Mouse (Mus musculus) frontal cortex, postnatal 36 days (tissue): ENCODE results near the gene Egln1.
A peak's percentile ranks its signal among the peaks of the same experiment; 100 is the strongest.

Experiments
- DNase-seq, 2 experiments: peaks; one replicate each; pipeline ENCODE4 v3.0.0; 2022; ENCODE audit warnings: low spot score in 2 of 2

Egln1 gene

DNA sequence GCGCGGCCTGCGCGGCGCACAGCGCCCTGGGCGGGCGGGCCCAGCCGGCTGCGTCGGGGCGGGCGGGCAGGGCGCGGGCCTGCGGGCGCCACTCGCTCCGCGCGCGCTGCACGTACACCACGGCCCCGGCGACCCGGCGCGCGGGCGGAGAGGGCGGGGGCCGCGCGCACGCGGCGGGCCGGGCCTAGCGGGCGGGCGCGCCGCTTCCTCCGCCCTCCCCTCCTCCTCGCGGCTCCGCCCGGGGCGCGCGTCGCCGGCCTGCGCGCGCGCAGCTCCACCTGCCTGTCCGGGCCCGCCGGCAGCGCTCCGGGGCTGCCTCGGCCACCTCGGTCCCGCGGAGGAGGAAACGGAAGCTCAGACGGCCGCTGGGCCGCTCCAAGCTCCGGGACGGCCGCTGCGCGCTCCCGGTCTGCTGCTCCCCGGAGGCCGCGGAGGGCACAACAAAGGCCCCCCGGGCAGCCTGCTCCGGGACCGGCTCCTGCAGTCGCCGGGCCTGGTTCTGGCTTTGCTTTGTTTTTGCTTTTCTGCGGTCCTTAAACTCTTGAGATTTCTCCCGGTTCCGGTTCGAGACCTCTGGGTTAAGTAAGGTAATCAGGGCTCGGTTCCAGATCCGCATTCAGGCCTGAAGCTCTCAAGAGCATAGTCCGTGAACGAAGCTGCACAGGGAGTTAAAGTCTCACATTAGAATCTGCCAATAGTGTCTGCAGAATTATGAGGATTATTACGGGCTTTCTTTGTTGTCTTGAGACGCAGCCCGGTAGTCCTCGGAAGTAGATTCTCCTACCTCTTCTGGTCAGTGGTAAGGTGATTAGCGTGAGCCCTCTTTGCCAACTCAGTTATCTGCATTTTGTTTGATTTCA lies at the start of gene Egln1:
Gene Egln1, minus strand, starts transcription at position 116 of the 860 bp plus-strand sequence.
- peak; percentile 61 to 67 for DNase-seq

DNA sequence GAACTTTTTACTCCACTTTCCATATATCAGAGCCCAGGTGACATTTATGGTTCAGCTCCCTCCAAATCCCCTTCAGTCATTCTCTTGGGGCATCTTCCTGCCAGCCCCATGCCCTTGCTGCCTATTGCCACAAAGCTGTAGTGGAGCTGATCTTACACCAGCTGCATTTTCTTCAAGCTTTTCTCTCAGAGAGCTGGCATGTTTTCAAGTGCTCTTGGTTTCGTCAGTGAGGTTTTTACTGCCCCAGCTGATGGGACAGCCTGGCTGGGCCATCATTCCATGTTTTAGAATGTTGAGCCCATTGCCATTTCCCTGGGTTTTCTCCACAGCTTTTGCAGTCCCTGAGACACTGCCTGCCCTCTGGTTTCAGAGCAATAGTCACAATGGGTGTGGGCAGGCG lies 46.7 kb upstream of the Egln1 start:
- peak in 1 of 2 experiments; percentile 7 for DNase-seq

- no peak for DNase-seq
These were observed 42.5 kb upstream of the Egln1 start for GRCm38 (mm10) chr8:124991668-124991926.

DNA sequence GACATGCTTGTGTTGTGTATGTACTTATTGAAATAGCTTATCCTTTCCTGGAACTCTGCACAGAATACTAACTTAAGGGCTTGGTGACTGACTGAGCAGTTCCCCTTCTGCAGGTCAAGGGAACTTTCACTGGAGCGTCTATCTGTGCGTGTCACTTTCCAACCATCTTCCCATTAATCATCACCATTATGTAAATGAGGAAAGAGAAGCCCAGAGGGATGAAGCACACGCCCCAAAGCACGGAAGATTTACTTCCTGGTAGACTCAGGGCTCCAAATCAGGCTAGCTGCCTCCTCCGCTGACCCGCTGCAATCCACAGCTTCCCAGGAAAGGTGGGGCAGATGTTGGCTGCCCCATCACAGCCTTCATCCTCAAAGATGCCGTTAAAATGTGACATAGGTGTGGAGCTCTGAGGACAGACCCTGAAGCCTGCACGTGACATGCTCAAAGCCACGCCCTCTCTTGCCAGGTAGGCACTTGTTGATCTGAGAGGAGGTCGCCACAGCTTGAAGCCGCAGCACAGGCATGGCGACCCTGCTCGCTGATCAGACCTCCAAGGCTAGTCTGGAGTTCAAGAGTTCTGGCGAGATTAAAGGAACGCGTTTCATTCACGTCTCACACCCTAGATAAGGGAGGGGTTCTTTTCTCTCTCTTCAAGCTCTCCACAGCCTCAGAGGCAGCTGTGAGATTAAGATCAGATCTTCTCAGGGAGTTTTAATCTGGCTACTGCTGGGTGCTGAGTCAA lies 42.0 kb upstream of the Egln1 start:
- DNase-seq: no peak

- no peak for DNase-seq
These were observed 31.7 kb upstream of the Egln1 start for GRCm38 (mm10) chr8:124980828-124981227.

DNA sequence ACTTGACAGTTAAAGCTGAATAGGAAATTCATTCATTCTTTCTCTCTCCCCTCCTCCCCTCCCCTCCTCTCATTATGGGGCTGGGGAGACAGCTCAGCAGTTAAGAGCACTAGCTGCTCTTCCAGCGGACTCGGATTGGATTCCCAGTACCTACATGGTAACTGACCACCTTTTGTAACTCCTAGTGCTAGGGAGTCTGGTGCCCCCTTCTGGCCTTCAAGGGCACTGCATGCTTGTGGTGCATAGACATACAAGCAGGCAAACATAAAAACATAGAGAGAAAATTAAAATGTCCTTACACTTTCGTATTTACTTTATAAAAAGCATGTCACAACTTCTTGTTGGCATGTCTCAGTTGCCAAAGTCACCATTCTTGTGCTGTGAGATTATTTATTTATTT lies 30.9 kb upstream of the Egln1 start:
- no peak for DNase-seq

GRCm38 (mm10) chr8:124978026-124978425 lies 28.9 kb upstream of the Egln1 start:
- no peak for DNase-seq

- DNase-seq: no peak
These were observed 27.1 kb upstream of the Egln1 start for GRCm38 (mm10) chr8:124976211-124976610.

DNA sequence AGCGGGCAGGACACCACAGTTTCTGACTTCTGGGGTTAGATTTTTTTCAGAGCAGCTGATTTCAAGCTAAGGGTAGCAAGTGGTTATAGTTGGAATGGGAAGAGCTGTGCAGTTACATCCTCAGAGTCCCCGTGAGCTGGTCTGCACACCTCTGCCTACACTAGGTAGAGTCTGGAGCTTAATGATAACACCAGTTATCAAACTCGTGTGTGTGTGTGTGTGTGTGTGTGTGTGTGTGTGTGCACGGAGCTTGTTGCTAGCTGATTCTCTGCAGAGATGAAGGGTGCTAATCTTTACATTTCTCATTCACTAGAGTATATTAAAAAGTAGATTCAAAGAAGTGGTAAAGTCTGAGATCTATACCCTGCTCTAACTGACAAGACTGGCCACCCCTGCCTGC lies 25.1 kb upstream of the Egln1 start:
- DNase-seq: no peak

DNA sequence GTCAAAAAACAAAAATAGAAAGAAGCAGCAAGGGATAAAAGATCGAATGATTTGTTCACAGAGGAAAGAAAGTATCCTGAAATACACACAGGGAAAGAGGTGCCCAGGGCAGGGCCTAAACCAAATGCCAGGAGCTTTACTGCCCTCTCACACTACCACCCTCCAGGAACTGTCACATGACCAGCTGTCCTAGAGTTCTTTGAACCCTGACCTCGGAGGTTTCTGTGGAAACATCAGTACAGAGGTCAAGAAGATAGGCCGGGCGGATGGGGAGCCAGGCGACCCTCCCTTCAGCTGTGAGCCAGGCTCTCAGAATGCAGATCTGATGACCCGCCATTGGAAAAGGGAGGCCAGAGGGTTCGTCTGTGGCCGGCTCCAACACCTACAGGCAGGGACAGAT lies 24.1 kb upstream of the Egln1 start:
- DNase-seq: no peak

DNA sequence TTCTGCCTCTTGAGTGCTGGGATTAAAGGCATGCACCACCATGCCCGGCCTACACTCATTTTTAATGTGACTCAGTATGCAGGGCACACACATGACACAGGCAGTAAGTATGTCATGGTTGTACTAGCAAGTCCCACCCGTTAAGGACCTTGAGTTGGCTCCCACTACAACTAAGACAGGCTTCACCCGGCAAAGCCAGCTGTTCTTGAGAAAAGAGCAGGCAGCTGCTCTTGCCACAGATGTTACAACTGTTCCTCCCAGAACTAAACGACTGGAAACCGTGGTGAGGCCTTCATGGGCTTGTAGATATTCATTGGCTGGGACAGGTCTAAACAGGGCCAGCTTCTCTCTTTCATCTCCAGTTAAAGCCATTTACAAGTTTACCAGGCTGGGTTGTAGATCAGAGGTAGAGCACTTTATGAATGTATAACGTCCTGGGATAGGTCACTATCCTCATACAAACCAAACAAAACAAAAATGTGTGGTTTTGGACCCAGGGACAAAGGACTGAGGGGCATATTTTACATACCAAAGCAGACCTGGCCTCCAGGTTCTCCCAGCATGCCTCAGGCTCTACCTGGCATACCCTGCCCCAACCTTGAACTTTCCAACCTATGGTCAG lies 21.3 kb upstream of the Egln1 start:
- no peak for DNase-seq

DNA sequence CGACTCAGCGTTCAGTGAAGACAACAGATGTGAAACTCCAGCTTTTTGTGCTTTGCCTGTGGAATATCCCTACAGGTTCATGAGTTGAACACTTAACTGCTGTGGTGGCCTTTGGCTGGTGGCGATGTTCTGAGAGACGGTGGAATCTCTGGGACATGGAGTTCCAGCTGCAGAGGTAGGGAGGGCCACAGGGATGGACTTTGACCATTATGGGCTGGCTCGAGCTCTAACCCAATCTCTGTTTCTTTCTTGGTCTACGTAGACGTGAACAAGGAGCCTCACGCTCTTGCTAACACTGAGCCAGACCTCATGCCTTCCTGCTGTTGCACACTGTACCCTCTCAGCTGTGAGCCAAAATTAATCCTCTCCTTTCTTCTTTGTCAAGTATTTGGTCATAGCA lies 15.8 kb upstream of the Egln1 start:
- no peak for DNase-seq

DNA sequence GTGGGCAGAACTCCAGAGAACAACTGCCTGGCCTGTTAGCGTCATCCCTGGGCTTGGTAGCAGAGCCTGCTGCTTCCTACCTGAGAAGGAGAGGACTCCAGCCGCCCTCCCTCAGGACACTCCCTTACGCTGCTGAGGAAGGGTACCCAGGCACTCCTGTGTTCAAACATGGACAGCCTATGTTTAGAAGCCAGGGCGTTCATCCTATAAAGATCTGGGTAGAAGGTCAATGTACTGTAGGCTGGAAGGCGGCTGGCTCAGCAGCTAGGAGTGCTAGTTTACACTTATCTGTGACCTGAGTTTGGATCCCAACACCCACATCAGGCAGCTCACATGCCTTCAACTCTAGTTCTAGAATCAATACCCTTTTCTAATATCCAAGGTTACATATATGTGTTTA lies 14.1 kb upstream of the Egln1 start:
- no peak for DNase-seq

DNA sequence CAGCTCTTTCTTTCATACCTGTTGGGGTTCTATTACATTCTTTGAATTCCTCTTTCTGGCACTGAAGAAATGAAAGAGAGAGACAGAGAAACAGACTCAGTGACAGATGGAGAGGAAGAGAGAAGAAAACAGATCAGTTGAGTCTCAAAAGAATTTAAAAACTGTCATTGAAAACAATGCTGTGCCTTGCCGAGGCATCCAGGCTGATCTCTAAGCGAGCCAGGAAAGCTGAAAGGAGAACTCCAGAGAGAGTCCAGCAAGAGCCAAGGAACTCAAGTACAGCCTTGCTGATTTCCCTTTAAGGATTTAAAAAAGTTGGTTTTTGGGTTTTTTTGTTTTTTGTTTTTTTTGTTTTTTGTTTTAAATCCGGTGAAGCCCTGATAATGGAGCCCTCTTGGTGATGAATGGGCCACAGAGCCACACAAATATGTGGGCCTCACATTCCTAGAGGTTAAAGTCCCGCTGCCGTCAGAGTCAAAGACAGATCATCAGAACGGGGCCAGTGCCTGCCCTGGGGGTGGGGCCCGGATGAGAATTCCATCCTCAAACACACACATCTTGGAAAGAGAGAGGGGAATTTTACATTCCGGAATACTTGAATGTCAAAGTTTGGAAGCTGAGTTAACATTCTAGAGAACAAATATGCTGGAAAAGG lies 11.2 kb upstream of the Egln1 start:
- DNase-seq: no peak

DNA sequence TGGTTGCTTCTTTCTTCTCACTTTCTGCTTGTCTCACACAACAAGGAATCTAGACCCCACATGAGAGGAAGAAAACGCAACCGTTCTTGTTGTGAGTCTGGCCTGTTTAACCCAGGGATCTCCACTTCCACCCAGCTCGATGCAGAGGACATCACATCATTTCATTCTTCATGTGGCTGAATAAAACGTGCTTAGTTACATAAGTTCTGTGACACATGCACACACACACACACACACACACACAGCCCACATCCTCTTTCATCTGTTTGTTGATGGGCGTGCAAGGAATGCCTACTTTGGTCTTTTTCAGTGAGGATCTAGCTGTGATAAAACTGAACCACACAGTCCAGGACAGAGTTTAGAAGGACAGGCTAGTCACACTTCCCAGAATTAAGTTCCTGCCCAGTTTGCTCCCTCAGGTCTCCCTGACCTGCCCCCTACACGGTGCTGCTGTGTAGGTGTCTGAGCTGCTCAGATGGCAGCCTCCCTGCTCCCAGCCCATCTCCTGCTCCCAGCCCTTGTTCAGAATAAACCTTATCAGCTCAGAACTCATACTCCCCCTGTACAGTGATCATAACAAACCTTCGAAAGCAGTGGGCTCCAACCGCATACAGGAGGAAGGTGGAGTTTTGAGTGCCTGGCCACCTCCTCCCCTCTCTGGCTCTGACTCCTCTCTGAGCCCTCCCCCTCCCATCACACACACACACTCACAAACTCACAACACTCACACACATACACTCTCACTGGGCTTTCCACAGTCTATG lies 10.5 kb upstream of the Egln1 start:
- DNase-seq: no peak

DNA sequence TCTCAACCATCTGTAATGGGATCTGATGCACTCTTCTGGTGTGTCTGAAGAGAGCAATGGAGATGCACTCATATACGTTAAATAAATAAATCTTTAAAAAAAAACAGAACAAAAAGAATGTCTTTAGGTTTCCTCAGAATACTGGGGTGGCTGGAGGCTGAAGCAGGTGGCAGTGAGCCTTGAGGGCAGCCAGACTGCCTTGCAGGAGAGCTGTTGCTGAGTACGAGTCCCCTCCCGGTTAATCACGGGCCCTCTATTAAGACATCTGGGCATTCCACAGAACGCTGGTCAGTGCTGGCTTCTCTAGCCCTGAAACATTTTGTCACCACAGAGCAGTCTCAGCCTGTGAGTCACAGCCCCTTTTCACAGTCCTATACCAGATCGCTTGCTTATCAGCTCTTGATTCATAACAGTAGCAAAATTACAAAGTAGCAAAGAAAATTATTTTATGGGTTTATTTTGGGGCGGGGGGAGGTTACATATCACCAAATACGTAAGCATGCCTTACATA lies 5.5 kb upstream of the Egln1 start:
- DNase-seq: no peak

- DNase-seq: no peak
These were observed 4.1 kb upstream of the Egln1 start for GRCm38 (mm10) chr8:124953188-124953587.

DNA sequence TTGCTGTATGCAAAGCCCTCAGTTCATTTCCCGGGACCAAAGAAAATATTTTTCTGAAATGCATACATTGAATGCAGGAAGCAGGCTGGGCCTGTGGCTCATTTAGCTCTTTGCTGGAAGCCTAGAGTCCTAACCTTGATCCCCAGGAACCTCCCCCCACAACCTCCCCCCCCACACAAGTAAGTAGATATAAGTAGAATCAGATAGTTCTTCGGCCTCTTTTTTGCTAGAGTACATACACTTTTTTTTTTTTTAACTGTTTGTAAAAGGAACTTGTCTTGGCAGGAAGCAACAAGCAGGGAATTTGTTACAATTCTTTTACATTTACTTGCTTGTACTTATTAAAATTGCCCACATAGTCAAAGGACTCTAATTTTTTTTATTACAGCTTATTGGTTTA lies 1.7 kb upstream of the Egln1 start:
- no peak for DNase-seq

- DNase-seq: no peak
These were observed 939 bp upstream of the Egln1 start for GRCm38 (mm10) chr8:124950069-124950456.

- DNase-seq: no peak
These were observed 402 bp downstream of the Egln1 start for GRCm38 (mm10) chr8:124948733-124949111.
